Mouse (Mus musculus): ENCODE measurements around the gene Olfr824. TPM values are rescaled to one million over a fixed set of nuclear protein-coding genes. Genes with fewer than 3 reads are reported as not detected.
"Not testable (repeated sequence)": the region's sequence is repeated elsewhere in the genome, so short reads cannot be mapped to it uniquely, and the experiment has no call there.

The Olfr824 gene
- total RNA-seq (2021), result not detected
- long read RNA-seq, result 0 reads

DNA sequence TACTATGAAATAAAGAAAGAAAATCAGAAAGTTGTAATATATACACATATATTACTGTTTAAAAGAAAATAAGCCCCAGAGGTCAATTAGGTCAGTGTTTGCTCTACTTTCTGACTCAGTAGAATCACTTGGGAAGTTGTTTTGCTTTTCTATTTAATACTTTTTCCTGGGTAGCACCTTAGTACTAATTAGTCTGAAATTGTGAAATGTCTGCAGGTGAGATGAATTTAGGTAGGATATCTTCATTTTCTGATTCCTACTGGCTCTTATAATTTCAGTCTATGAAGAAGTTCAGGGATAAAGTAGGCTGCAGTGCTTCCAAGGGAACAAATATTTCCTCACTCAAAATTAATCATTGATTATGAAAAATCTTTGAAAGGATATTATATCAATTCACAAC, at the start of gene Olfr824:
Olfr824 (minus strand) TSS at position 101 of the 400 bp plus-strand sequence.
- DNase-seq (ENCODE audit: low spot score in 2 of 2), result not testable (repeated sequence)

DNA sequence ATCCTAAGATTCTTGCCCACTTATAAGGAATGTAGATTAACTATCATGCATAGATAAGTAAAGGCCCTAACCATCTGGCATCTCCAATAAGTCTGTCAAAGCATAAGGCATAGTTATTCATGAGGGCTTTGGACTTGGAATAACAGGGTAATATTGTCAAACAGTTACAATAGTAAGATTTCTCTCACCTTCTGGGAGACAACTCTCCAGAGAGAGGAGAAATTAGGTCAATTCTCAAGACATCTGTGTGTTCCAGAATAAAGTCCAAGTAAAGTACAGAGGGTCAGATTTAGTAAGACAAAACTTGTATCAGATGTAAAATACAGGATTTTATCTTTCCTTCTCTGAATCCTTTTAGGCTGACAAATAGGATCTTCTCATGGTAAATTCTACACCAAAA, 36.9 kb upstream of the Olfr824 start, which contains the start of gene Olfr825:
Olfr825 (minus strand) TSS at position 101 of the 400 bp plus-strand sequence.
- no peak for DNase-seq (ENCODE audit: low spot score in 2 of 2)

DNA sequence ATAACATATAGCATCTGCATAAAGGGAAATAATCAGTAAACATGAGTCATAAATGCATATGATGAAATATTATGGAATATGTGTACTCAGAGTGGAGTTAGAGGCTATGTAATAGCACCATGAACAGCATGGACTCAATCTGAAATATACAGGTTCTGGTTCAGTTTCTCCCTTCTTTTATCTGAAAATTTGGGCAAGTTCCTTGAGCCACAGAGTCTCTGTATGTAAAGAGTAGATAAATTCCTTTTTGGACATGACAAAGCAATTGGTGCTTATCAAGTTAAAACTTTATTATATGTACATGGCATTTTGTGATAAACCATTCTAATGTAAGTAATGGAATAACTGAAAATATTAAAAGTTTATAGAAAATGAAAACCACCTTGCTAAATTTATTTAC, 35.4 kb upstream of the Olfr824 start:
- no peak for DNase-seq (ENCODE audit: low spot score in 2 of 2)

DNA sequence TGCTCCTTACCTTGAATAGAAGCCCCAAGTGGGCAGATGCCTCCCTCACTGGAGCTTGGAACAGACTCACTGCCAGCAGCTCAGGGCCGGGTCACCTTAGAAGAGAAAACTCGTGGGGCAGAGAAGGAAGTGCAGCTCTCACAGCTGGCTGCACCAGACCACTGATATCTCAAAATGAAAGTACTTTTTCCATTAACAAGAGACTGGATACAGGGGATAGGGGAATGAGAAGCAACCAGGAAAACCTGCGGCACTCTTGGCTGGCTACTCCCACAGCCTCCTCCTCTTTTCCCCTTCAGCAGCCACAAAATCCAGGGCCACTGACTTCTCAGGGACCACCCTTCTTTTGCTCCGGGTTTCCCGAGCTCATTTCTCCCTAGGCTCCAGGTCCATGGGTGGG, 14.3 kb upstream of the Olfr824 start:
- no peak for DNase-seq (ENCODE audit: low spot score in 2 of 2)

DNA sequence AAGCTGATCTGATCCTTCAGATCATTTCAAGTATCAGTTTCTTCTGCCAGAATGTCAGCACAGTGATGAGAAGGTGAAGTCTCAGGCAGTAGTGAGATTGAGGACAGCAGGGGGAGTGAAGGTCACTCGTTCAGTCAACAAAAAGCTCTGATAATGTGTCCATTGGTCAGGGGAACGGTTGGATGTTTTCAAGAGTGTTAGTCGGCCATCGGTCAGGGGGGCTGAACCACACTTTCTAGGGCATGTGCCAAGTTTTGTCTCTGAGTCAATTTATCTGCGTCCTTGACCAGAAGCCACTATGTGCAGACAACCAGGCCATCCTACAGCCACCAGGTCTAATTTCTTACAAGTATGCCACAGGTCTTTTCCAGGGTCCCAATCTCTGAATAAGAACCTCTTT, 12.7 kb upstream of the Olfr824 start:
- not testable (repeated sequence) for DNase-seq (ENCODE audit: low spot score in 2 of 2)

DNA sequence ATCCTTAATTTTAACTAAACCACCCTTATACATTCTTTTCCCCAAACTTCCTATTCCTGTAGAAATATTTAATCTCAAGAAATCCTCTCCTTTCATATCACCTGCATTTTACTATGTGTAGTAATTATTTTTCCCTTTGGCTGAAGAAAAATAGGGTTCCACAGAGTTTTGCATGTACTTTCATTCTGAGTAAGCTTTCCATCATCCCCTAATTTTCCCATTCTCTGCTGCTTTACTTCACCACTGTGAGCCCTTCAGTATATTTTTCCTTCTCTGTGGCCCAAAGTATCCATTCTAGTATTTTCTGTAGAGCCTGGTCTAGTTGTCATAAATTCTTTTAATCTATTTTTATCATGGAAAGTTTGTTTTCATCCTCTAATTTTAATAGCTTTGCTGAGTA, 5.0 kb upstream of the Olfr824 start:
- DNase-seq (ENCODE audit: low spot score in 2 of 2), result no peak

DNA sequence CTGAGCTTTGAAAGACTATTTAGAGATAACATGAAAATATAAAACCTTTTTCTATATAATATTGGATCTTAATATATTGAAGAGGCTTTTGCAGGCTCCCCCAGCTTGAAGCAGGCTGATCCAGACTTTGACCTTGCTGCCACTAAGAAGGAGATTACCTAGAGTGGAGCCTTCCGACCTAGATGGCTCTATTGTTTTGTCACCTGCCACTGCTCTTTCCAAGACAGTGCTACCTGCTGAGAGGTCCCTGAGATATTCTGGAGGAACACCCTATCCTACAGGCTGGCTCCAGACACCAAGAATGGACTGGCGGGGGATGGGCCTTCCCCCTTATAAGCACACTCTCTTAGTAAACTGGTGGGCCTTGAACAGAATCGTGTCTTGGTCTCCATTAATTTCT, 13.8 kb downstream of the Olfr824 start:
- not testable (repeated sequence) for DNase-seq (ENCODE audit: low spot score in 2 of 2)

- not testable (repeated sequence) for DNase-seq (ENCODE audit: low spot score in 2 of 2)
Measured at GRCm38 (mm10) chr10:130115283-130115682, 14.5 kb downstream of the Olfr824 start, which contains the start of gene Olfr823. TSS of gene Olfr823 (minus strand) at chr10:130115383.

DNA sequence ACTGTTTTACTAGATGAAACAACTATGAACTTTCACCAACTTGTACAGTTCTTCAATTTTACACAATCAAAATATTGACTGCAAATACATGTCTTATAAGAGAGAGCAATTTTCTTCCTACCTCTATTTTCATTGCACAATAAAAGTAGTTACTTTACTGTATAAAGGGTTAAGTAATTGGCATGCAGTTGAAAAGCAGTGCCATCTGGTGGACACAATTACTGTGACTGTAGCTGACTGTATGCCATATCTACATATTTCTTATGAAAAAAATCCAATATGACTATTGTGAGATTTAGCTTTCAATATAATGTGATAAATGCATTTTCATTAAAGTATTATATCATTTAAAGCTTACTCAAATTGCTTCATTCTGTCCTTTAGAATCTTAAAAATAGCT, 33.7 kb downstream of the Olfr824 start:
- DNase-seq (ENCODE audit: low spot score in 2 of 2), result peak in 1 of 2 experiments; percentile 3

- DNase-seq (ENCODE audit: low spot score in 2 of 2), result peak; percentile 17 to 63
Measured at GRCm38 (mm10) chr10:130092838-130093440, 36.9 kb downstream of the Olfr824 start.

Other genes starting within 250 kb of the Olfr824 start
- not detected for gene Olfr815, start 224.1 kb downstream of the Olfr824 start, total RNA-seq (2021)
- not detected for gene Olfr816, start 214.4 kb downstream of the Olfr824 start, total RNA-seq (2021)
- gene Olfr818, start 180.9 kb downstream of the Olfr824 start, total RNA-seq (2021), result not detected
- gene Olfr819, start 162.7 kb downstream of the Olfr824 start, total RNA-seq (2021), result not detected
- not detected for gene Olfr247, start 153.9 kb downstream of the Olfr824 start, total RNA-seq (2021)
- not detected for gene Gm10310, start 144.9 kb downstream of the Olfr824 start, total RNA-seq (2021)
- gene Olfr820, start 117.4 kb downstream of the Olfr824 start, total RNA-seq (2021), result not detected
- not detected for gene Olfr821, start 99.7 kb downstream of the Olfr824 start, total RNA-seq (2021)
- not detected for gene Olfr822, start 58.8 kb downstream of the Olfr824 start, total RNA-seq (2021)
- gene Olfr823, start 14.6 kb downstream of the Olfr824 start, total RNA-seq (2021), result not detected
- gene Olfr825, start 36.8 kb upstream of the Olfr824 start, total RNA-seq (2021), result not detected
- gene Olfr826, start 54.2 kb upstream of the Olfr824 start, total RNA-seq (2021), result not detected
- gene Olfr827, start 84.4 kb upstream of the Olfr824 start, total RNA-seq (2021), result not detected
- gene Neurod4, start 150.2 kb upstream of the Olfr824 start, total RNA-seq (2021), result under 1 TPM in 1 of 2 experiments, not detected in 1; 0.10 TPM
- 1 to 10 TPM in 1 of 2 experiments, under 1 TPM in 1; 0.92 to 1.3 TPM for gene Tespa1, start 192.9 kb upstream of the Olfr824 start, total RNA-seq (2021)